33 mouse cellular contexts compared by ENCODE assay signal in the genomic region with DNA sequence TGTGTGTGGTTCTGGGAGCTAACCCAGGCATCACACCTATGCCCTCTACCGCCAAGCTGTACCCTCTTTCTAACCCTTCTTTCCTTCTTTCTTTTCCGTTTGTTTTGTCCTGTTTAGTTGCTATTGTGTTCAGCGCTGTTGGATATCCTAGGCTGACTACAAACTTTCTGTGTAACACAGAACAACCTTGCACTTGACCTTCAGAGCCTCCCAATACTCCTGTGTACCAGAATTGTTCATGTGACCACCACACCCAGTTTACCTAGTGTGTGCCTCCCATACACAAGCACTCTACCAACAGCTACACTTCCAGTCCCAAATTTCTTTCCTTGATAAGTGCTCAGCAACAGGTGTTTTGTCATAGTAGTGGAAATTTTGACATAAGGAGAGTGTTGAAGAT. TPM values are rescaled to one million over a fixed set of nuclear protein-coding genes. Genes with fewer than 3 reads are reported as not detected.
"Had no signal": no experiment of that assay in that cellular context is flagged by ENCODE, and none has a peak within 500 bp of the region (broad histone marks: within the 10 kb centered on the region; RNA-seq: fewer than 3 reads in every experiment).

No protein-coding gene starts in this region.

- ATAC-seq: hindbrain, embryonic 16.5 days; hindbrain, postnatal 0 days; inflammation-experienced regulatory T-cells, adult 6 months; intestine, embryonic 15.5 days; intestine, embryonic 16.5 days; intestine, postnatal 0 days had no signal

- H3K4me1 ChIP-seq: hindbrain, embryonic 12.5 days; hindbrain, embryonic 13.5 days; hindbrain, embryonic 15.5 days; intestine, embryonic 15.5 days had no signal

- H3K9me3 ChIP-seq: heart, embryonic 10.5 days; heart, embryonic 12.5 days; heart, embryonic 15.5 days; hindbrain, embryonic 10.5 days; hindbrain, embryonic 12.5 days; hindbrain, embryonic 13.5 days; hindbrain, embryonic 15.5 days; intestine, embryonic 15.5 days; kidney, embryonic 15.5 days had no signal

- H3K4me3 ChIP-seq: heart, embryonic 10.5 days; heart, embryonic 12.5 days; heart, embryonic 13.5 days; heart, embryonic 15.5 days; hindbrain, embryonic 10.5 days; hindbrain, embryonic 12.5 days; hindbrain, embryonic 13.5 days; hindbrain, embryonic 15.5 days; intestine, embryonic 15.5 days; kidney, embryonic 15.5 days; layer of hippocampus, adult 2 months had no signal

- DNase-seq: heart, postnatal 10 days; heart, postnatal 14 days; heart, postnatal 36 days; heart, postnatal 4 days; kidney, adult 11 months; kidney, adult 18-20 months; kidney, adult 2 months; kidney, adult 8-10 months; kidney, adult 9 months; kidney, postnatal 10 days; kidney, postnatal 14 days; kidney, postnatal 36 days; kidney, postnatal 4 days; layer of hippocampus, adult 9-11 months; layer of hippocampus, postnatal 36 days had no signal

- H3K27me3 ChIP-seq: heart, embryonic 12.5 days; heart, embryonic 13.5 days; heart, embryonic 15.5 days; hindbrain, embryonic 12.5 days; hindbrain, embryonic 13.5 days; hindbrain, embryonic 15.5 days; intestine, embryonic 15.5 days had no signal

- H3K36me3 ChIP-seq: heart, embryonic 10.5 days; heart, embryonic 12.5 days; heart, embryonic 13.5 days; heart, embryonic 15.5 days; hindbrain, embryonic 10.5 days; hindbrain, embryonic 12.5 days; hindbrain, embryonic 13.5 days; hindbrain, embryonic 15.5 days; intestine, embryonic 15.5 days; kidney, embryonic 15.5 days had no signal

- H3K4me2 ChIP-seq: heart, embryonic 12.5 days; heart, embryonic 13.5 days; heart, embryonic 15.5 days; hindbrain, embryonic 12.5 days; hindbrain, embryonic 13.5 days; hindbrain, embryonic 14.5 days; hindbrain, embryonic 15.5 days; intestine, embryonic 15.5 days; kidney, embryonic 15.5 days had no signal

- H3K27ac ChIP-seq: heart, embryonic 10.5 days; heart, embryonic 13.5 days; heart, embryonic 15.5 days; hindbrain, embryonic 10.5 days; hindbrain, embryonic 12.5 days; hindbrain, embryonic 13.5 days; hindbrain, embryonic 14.5 days; hindbrain, embryonic 15.5 days; hindbrain, postnatal 0 days; intestine, embryonic 15.5 days; kidney, embryonic 15.5 days; kidney, postnatal 0 days; layer of hippocampus, adult 2 months had no signal

- H3K9ac ChIP-seq: heart, embryonic 12.5 days; heart, embryonic 13.5 days; heart, embryonic 15.5 days; hindbrain, embryonic 12.5 days; hindbrain, embryonic 13.5 days; hindbrain, embryonic 14.5 days; hindbrain, embryonic 15.5 days; intestine, embryonic 15.5 days; kidney, embryonic 15.5 days had no signal

RNA-seq across cellular contexts. Expression of a gene that starts 11.9 kb away (rescaled TPM):
- polyA plus RNA-seq: inflammation-experienced regulatory T-cells, adult 6 months had no signal
